8 mouse cellular contexts compared by ENCODE assay signal in genomic region chr16:87432033-87432814, GRCm38 (mm10). TPM values are rescaled to one million over a fixed set of nuclear protein-coding genes. Genes with fewer than 3 reads are reported as not detected.
DNase-seq lines count a peak whose midpoint lies in the region; ATAC-seq lines count a peak whose summit lies in the region.

Gene Ltn1 (minus strand): TSS chr16:87432612.

- peaks cover 4% of the 10 kb centered on the region; the same call in 1 of the 2 replicates for H3K36me3 ChIP-seq in hindbrain, embryonic 15.5 days

- no peaks in the 10 kb centered on the region for H3K9me3 ChIP-seq in hindbrain, embryonic 15.5 days

- H3K27me3 ChIP-seq in hindbrain, embryonic 15.5 days, result no peaks in the 10 kb centered on the region

- H3K9ac ChIP-seq in hindbrain, embryonic 15.5 days, result peak within 1 kb of the TSS; percentile 70

- H3K27ac ChIP-seq in hindbrain, embryonic 15.5 days (replicated peaks), result peak within 1 kb of the TSS; percentile 64

- peak; percentile 98 for DNase-seq in T-cell, adult 2 months (ENCODE audit: low spot score)
- DNase-seq in cerebellum, postnatal 36 days, result peak; percentile 98 to 99
- peak; percentile 95 to 99 for DNase-seq in frontal cortex, postnatal 36 days (ENCODE audit: low spot score in 2 of 2)
- DNase-seq in left cerebral cortex, adult 11 months (ENCODE audit: low spot score), result peak; percentile 98
- DNase-seq in lung, postnatal 4 days, result peak; percentile 99
- peak; percentile 97 for DNase-seq in retina, postnatal 7 days (ENCODE audit: low read depth, low spot score)
- peak; percentile 89 for DNase-seq in urinary bladder, adult 2 months (ENCODE audit: low spot score)

- peaks cover 14% of the 10 kb centered on the region for H3K4me1 ChIP-seq in hindbrain, embryonic 15.5 days (replicated peaks)

- WGBS in hindbrain, embryonic 15.5 days, result under 1% methylated on average over 56 of the region's 56 CpGs

- peak within 1 kb of the TSS; percentile 85 for H3K4me2 ChIP-seq in hindbrain, embryonic 15.5 days

- H3K4me3 ChIP-seq in hindbrain, embryonic 15.5 days, result peak within 1 kb of the TSS; percentile 89

- peak; percentile 99 for ATAC-seq in hindbrain, embryonic 15.5 days (ENCODE audit: low FRiP score, low read depth)

RNA-seq across cellular contexts. Expression of gene Ltn1, which starts in this region (rescaled TPM):
- polyA plus RNA-seq in hindbrain, embryonic 15.5 days (2015; fragmentation: Nextera tagmentation; extraction: Ambion mirVana), result 22.6 and 24.4 TPM in 2 replicates
- 11.4 and 11.7 TPM in 2 replicates for polyA plus RNA-seq in urinary bladder, adult 2 months (2012; rRNA removed)

Comparison
In these comparisons a context has a peak if more than half of its experiments do, and no peak if none do; other contexts are left out.
1. Peak in every context shown above with its lines: DNase-seq, ATAC-seq, H3K4me3 ChIP-seq and H3K27ac ChIP-seq.